Mouse (Mus musculus): Measurements from ENCODE around the gene A930033H14Rik.

Gene A930033H14Rik

GRCm38 (mm10) chr10:69212542-69213440 is at the start of gene A930033H14Rik:
Gene A930033H14Rik, minus strand, starts transcription at chr10:69213098.
- DNase-seq, result peak; percentile 85

DNA sequence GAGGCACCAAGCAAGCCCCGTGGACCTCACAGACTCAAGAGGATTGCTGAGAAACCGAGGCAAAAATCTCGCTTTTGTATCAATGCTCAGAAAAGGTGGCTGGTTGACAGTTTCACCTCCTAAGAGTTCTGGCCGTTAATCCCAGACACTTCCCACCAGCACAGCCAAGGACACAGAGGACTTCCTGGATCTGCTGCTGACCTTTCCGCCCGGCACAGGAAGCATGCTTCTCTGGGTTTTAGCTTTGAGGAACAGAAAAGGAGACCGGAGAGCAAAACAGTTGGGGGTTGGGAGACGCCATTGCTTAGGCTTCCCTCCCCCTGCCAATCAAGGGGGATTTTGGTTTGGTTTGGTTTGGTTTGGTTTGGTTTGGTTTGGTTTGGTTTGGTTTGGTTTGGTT is 47.0 kb upstream of the A930033H14Rik start:
- DNase-seq, result no peak

DNA sequence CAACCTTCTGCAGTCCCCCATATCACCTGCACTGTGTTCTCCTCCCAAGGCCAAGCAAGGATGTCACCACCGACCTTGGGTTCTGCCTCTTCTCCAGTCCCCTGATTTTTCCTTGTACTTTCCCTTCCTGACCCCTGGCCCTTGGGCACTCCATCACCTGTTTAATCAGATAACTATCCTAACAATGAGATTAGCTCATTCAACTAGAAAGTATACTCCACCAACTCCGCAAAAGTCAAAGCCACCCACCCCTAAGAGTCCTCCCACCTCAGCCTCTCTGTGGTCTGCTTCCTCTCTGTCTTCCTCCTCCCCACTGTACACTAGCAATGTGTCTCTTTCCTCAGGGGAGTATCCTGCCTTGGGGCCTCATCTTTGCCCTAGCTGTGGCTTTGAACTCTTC is 46.3 kb upstream of the A930033H14Rik start:
- no peak for DNase-seq

GRCm38 (mm10) chr10:69258588-69258987 is 45.7 kb upstream of the A930033H14Rik start:
- DNase-seq, result peak; percentile 74

- no peak for DNase-seq
Measured at GRCm38 (mm10) chr10:69257592-69258133, 44.8 kb upstream of the A930033H14Rik start.

GRCm38 (mm10) chr10:69255594-69255993 is 42.7 kb upstream of the A930033H14Rik start:
- no peak for DNase-seq

- peak; percentile 96 for DNase-seq
Measured at GRCm38 (mm10) chr10:69254390-69254847, 41.5 kb upstream of the A930033H14Rik start.

- no peak for DNase-seq
Measured at GRCm38 (mm10) chr10:69253686-69254080, 40.8 kb upstream of the A930033H14Rik start.

- peak; percentile 93 for DNase-seq
Measured at GRCm38 (mm10) chr10:69253075-69253685, 40.3 kb upstream of the A930033H14Rik start.

GRCm38 (mm10) chr10:69252112-69253074 is 39.5 kb upstream of the A930033H14Rik start:
- no peak for DNase-seq

DNA sequence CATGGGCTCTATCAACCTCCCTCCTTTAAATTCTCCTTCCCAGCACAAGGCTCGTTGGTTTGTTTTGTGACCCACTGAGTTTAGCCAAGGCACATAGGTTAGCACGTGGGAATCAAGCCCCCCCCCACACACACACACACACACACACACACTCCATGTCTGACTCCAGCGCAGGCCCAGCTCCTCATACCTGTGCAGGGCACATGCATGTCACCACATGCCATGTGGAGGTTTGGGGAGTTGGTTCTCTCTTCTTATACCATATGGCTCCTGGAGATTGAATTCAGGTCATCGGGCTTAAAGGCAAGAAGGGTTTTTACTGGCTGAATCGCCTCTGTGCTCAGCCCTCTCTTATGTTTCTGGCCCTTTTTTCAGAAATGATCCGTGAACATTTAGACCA is 38.4 kb upstream of the A930033H14Rik start:
- no peak for DNase-seq

DNA sequence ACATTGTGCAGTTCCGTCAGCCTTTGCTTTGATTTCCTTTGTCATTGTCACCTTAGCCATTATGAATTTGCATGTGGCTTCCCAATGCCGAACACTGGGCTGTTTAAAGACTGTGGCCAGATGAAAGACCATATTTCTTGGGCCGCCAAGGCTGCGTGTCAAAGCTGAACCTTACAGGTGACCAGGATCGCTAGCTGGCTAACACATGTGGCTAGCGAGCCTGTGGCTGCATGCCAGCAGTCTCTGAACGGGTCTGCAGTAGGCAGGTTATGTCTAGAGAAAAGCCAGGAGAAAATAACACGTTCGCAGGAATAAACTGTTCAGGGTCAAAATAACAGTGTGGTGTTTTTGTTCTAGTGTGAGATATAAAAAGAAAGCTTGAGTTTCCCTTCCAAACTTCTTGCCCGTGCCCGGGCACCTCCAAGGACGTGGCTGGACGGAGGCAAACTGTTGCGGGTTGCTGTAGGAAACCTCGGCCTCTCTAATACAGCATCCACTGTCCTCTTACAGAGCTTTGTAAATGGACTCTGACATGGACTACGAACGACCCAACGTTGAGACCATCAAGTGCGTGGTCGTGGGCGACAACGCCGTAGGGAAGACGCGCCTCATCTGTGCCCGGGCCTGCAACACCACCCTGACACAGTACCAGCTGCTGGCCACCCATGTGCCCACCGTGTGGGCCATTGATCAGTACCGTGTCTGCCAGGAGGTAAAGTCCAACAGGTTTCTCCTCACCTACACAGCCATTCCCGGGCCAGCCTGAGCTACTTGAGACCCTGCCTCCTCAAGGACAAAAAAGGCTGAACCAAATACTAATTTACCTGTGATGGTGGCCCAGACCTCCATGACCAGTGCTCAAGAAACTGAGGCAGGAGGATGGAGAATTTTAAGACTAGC is 35.6 kb upstream of the A930033H14Rik start:
- DNase-seq, result peak; percentile 77

DNA sequence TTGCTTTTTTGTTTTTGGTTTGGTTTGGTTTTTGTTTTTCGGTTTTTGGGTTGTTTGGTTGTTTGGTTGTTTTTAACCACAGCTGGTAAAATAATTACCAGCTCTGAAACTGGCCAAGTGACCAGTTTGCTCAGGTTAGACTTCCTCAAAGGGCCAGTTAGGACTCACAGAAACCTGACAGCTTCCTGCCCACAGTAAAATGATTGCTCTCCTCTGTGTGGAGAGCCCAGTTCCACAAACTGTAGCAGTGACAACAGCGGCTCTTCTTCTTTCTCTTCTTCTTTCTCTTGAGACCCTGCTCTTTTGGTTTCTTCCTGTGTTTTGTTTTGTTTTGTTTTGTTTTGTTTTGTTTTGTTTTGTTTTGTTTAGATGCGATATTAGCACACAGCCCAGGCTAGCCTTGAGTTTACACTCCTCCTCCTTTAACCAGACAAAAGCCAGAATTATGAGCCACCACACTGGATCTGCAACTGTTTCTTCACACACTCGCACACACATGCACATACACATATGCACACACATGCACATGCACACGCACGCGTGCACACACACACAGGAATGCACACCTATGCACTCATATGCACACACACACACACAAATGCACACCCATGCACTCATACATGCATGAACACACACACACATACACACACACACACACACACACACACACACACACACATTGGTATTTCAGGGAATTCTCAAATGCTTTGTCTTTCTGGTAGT is 34.6 kb upstream of the A930033H14Rik start:
- no peak for DNase-seq

- no peak for DNase-seq
Measured at GRCm38 (mm10) chr10:69246762-69247161, 33.9 kb upstream of the A930033H14Rik start.

- peak; percentile 71 for DNase-seq
Measured at GRCm38 (mm10) chr10:69245906-69246668, 33.2 kb upstream of the A930033H14Rik start.

DNA sequence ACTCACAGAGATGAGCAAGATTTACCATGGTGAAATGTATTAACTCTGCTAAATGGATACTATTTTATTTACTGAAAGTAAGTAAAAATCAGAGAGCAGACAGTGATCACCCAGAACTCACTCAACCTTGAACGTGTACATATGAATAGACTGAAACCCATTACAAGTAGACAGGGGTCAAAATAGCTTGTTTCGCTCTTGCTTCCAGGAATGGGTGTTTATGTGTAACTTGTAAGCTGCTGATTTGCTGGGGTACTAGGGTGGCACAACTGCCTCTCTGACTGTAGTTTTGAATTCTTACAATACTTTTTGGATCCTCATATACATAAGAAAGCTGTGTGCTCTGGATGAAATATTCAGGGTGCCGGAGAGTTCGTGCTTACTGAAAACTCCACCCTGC is 32.3 kb upstream of the A930033H14Rik start:
- DNase-seq, result no peak

DNA sequence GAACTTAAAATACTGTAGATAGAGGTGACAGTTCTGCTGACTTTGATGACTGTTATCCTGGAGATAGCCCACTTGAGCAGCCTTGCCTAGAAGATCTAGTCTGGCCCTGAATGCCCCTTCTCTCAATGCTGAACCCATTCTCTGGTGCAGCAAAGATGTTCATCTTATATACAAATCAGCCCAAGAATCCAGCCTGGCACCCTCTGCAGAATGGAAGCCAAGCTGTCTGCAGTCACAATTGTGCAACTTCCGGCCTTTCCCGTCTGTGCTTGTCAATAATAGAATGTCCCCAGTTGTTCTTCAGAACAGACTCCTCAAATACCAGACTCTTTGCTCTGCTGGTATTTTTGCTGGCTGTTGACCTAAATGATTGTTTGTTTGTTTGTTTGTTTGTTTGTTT is 27.6 kb upstream of the A930033H14Rik start:
- DNase-seq, result no peak

GRCm38 (mm10) chr10:69238311-69238710 is 25.4 kb upstream of the A930033H14Rik start:
- DNase-seq, result no peak

- DNase-seq, result no peak
Measured at GRCm38 (mm10) chr10:69237781-69238180, 24.9 kb upstream of the A930033H14Rik start.

- DNase-seq, result no peak
Measured at GRCm38 (mm10) chr10:69237185-69237584, 24.3 kb upstream of the A930033H14Rik start.
